Mouse (Mus musculus) kidney, adult 2 months (tissue): ENCODE measurements around the gene Smu1. TPM values are rescaled to one million over a fixed set of nuclear protein-coding genes. Genes with fewer than 3 reads are reported as not detected.

Experiments
- DNase-seq: peaks from one replicate; pipeline ENCODE4 v3.0.0; 2021
- H3K27ac ChIP-seq: fragments of 200-500 bp; 2 replicates; pipeline ENCODE4 v1.5.1; 2012; ENCODE audit warnings: low read depth, low read length, control low read depth, inconsistent platforms; ENCODE audit not compliant: insufficient read depth
- H3K27me3 ChIP-seq: fragments of 200-500 bp; replicated peaks from 2 replicates; pipeline ENCODE4 v1.6.1; 2012; ENCODE audit warnings: mild to moderate bottlenecking, moderate library complexity, low read length, inconsistent platforms; ENCODE audit not compliant: control insufficient read depth, insufficient read depth
- H3K36me3 ChIP-seq: fragments of 200-500 bp; 2 replicates; pipeline ENCODE4 v1.6.1; 2012; ENCODE audit warnings: mild to moderate bottlenecking, moderate library complexity, low read length, inconsistent platforms; ENCODE audit not compliant: control insufficient read depth, insufficient read depth
- H3K4me1 ChIP-seq: fragments of 200-500 bp; 2 replicates; pipeline ENCODE4 v1.6.1; 2011; ENCODE audit warnings: low read length; ENCODE audit not compliant: control insufficient read depth, insufficient read depth
- H3K4me3 ChIP-seq: fragments of 200-500 bp; 2 replicates; pipeline ENCODE4 v1.5.1; 2011; ENCODE audit warnings: mild to moderate bottlenecking, low read depth, low read length, control low read depth; ENCODE audit not compliant: insufficient read depth
- CTCF ChIP-seq: fragments of 200-500 bp; conservative IDR thresholded peaks from 2 replicates; pipeline ENCODE4 v1.5.1; 2011; ENCODE audit warnings: low read depth, mild to moderate bottlenecking, control low read depth, low read length, moderate library complexity, mixed read lengths; ENCODE audit not compliant: insufficient read depth, insufficient read length
- POLR2A ChIP-seq: fragments of 200-500 bp; IDR thresholded peaks from one replicate; pipeline ENCODE4 v1.6.1; 2011; ENCODE audit warnings: low read depth, low read length, control low read depth
- WGBS: fragments of 180-500 bp; shearing (Covaris S2); methylation state at CpG from one replicate; pipeline ENCODE4 v1.1.7; 2018; 5-methylcytosine and 5-hydroxymethylcytosine counted together
- polyA plus RNA-seq: library from polyadenylated mRNA; depleted of rRNA; stranded (reverse); fragments of >200 nt; gene quantifications from 2 replicates; pipeline ENCODE4 v1.2.3, GENCODE M21; 2012; rRNA removed

Smu1 gene
- polyA plus RNA-seq, 1 experiment = 30.1 TPM

DNA sequence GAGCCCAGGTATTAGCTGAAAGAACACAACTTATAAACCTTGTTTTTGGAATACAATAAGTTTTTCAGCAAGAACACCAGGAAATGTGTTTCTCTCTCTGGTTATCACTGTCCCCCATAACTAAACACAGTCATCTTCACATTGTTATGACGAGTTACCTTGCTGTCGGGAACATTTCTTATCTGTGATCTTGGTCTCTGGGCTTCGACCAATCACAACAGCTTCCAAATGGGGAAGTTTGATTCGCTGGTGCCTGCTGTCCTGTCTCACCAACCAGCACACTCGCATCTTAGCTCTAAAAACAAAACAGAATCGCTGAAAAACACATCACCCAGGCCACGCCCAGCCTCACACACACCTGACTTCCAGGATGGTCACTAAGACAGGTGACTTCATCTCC is 60.7 kb downstream of the Smu1 start:
- WGBS = 83% methylated on average over 7 of the region's 7 CpGs
- peaks cover 14% of the 10 kb centered on the region for H3K4me1 ChIP-seq
- 0 out of 2 replicates have a peak, but pooled peaks cover 3% of the 10 kb centered on the region for H3K36me3 ChIP-seq
- no peak overlapping the region for H3K27ac ChIP-seq
- H3K27me3 ChIP-seq = no peaks in the 10 kb centered on the region
- no peak for TF ChIP-seq POLR2A
- TF ChIP-seq CTCF = no peak
- no peak overlapping the region for H3K4me3 ChIP-seq
- no peak for DNase-seq

DNA sequence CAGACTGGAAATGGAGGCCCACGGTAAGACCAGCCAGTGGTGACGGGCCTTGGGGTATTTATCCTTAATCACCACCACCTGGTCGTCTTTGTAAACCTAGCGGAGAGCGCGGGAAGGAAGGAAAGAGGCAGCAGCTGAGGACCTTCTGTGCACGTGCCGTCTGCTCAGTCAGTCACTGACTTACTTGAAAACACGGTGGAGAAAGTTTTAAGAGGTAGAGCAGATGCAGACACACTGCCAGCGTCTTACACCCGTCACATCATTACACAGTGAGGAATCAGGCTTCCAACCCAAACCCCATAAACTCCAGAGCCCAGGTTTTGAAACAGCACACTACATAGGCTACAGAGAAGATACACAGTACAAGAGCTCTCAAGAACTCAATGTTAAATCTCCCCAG is 66.6 kb downstream of the Smu1 start:
- DNase-seq = no peak
- Histone ChIP-seq H3K4me3 (no peak overlapping the region), H3K27me3 (no peaks in the 10 kb centered on the region), H3K27ac (no peak overlapping the region), H3K36me3 (0 out of 2 replicates have a peak, but pooled peaks cover 3% of the 10 kb centered on the region), H3K4me1 (no peaks in the 10 kb centered on the region)
- TF ChIP-seq POLR2A (no peak), CTCF (no peak)
- WGBS = 90% methylated on average over 11 of the region's 11 CpGs

Other genes with a start within 250 kb of the Smu1 start
- gene Aptx, start 54.7 kb downstream of the Smu1 start, polyA plus RNA-seq = 7.2 and 8.9 TPM in 2 replicates
- 11.8 and 23.1 TPM in 2 replicates for gene Dnaja1, start 35.8 kb downstream of the Smu1 start, polyA plus RNA-seq
- 20.1 and 22.2 TPM in 2 replicates for gene B4galt1, start 96.1 kb upstream of the Smu1 start, polyA plus RNA-seq
- gene Spink4, start 162.1 kb upstream of the Smu1 start, polyA plus RNA-seq = 2.6 and 3.2 TPM in 2 replicates
- gene Bag1, start 190.4 kb upstream of the Smu1 start, polyA plus RNA-seq = 133 and 162 TPM in 2 replicates
- gene Chmp5, start 190.5 kb upstream of the Smu1 start, polyA plus RNA-seq = 25.7 and 41.9 TPM in 2 replicates
- gene Nfx1, start 213.0 kb upstream of the Smu1 start, polyA plus RNA-seq = 24.3 and 25.8 TPM in 2 replicates